Mouse (Mus musculus): ENCODE measurements around the gene H2al1e.

DNA sequence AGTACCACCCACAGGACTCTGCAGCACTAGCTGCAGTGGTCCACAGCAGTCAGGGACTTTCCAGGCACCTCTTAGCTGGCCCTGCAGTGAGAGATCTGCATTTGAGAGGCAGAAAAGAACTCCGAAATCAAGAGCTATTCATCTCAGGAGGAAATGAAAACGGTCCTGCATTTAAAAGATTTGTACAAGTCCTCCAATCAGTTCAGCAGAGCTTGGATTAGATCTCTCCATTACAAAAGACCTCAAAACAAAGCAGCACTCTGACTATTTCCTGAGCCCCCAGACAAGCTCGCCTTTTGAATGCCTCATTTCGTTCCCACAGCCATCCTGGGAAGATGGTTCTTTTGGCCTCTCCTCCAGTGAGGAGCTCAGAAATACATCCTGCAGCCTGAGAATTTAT is 22.5 kb upstream of the H2al1e start:
- TF ChIP-seq CTCF (IDR thresholded peaks at IDR 0.05; ENCODE audit: low read depth) (no peak), EP300 (IDR thresholded peaks at IDR 0.05; ENCODE audit: low read depth) (no peak)
